Mouse (Mus musculus) left cerebral cortex, adult 11 months (tissue): ENCODE results near the gene Hnf4a.
"Not testable (repeated sequence)": the region's sequence is repeated elsewhere in the genome, so short reads cannot be mapped to it uniquely, and the experiment has no call there.

Experiments used
- DNase-seq: peaks from one replicate; pipeline ENCODE4 v3.0.0; 2022; ENCODE audit warnings: low spot score

Hnf4a gene

DNA sequence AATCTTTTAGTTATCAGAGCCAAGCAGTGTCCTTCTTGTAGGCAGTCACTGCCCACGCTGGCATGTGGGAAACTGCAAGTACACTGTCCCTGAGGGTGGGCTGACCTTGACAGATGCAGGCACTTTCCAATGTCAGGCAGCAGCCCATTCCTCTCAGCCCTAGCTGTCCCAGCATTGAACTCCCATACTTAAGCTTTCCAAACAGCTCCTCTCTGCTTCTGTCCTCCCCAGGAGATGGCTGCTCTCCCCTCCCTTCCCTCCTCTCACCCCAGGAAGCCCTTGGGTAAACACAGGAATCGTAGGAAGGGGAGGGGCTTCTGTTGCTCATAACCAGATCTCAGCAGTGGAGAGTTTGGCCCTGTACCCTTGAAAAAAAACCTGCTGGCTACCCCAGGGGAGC lies 88.5 kb downstream of the Hnf4a start:
- no peak for DNase-seq

DNA sequence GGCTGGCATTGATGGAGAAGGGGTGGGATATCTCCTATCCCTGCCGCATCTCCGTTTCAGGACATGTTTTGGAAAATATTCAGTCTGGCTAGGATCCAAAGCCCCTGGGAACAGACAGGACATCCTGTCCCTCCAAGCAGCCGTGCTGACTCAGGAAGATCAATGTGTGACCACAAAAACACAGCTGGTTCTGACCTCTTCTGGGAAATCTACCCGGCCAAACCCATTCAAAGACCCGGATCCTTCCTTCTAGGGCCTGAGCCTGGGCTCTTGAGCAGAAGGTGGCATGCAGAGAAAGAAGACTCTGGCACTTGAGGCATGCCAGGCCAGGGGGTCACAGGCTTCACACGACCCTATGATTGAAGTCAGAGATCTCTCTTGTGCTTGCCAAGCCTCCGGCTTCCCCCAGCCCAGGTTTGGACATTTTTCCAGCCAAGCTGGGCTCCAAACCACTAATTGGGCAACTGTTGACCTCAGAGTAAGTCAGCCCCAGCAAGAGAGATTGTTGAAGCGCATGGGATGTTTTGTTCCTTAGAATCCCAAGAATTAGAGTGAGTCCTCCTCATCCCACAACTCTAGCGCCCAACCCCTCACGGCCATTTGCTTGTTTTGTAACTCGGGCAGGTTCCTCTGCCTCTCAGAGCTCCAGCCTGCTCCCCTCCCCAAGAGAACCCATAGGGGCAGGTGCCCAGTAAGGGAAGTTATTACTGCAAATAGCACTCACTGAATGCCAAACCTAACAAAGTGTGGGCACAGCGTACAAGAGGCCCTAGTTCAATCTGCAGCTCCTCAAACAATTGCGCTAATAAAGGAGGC lies 89.7 kb downstream of the Hnf4a start:
- no peak for DNase-seq

DNA sequence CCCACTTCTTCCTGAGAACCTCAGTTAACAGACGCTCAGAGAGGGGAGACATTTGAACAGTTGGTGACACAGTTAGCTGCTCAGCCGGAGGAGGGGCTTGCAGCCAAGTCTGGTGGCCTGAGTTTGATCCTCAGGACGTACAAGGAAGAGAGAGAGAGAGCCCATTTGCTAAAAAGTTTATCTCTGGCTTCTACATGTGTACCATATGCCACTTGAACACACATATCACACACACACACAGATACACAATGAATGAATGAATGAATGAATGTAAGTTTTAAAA lies 90.2 kb downstream of the Hnf4a start:
- DNase-seq: no peak

DNA sequence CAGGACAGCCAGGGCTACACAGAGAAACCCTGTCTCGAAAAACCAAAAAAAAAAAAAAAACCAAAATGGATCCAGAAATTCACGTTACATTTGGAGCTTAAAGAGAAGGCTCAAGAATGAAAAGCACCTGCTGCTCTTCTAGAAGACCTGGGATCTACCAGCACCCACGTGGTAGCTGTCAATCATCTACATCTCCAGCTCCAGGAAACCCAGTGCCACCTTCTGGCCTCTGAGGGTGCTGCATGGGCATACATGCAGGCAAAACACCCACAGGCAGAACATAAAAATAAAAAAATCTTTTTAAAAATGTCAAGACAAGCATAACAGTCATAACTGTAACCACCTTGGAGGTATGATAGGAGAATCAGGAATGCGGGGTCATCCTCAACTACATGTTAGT lies 91.1 kb downstream of the Hnf4a start:
- no peak for DNase-seq

DNA sequence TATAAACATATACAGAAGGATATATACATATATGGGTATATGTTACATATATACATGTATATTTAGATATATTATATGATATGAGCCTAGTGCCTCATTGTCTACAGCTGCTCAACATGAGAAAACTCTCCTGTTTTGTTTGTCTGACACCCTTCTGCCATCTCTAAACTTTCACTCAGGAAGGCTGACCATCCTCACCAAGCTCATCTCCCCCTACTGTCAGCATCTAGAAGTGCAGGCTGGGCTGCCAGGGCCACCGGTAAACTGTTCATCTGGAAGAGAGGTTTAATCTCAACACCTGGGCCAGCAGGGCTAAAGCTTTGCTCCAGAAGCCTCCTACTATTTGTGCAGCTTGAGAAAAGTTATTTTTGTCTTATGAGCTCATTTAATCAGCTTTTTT lies 92.6 kb downstream of the Hnf4a start:
- no peak for DNase-seq

DNA sequence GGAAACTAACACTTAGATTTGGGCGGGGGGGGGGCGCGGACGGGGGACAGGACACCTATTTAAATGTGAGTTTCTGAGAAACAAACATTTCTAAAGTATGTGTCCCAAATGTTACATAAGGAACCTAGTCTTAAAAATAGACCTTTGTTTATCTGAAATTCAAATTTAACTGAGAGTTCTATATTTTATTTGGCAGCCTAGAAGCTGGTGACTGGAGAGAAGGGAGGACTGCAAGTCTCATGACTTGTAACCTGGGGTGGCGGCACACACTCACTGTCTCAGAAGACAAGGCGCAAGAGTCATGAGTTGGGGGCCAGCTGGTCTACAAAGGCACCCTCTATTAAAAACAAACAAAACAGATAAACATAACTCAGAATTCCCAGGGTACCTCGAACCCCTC lies 94.5 kb downstream of the Hnf4a start:
- DNase-seq: no peak

DNA sequence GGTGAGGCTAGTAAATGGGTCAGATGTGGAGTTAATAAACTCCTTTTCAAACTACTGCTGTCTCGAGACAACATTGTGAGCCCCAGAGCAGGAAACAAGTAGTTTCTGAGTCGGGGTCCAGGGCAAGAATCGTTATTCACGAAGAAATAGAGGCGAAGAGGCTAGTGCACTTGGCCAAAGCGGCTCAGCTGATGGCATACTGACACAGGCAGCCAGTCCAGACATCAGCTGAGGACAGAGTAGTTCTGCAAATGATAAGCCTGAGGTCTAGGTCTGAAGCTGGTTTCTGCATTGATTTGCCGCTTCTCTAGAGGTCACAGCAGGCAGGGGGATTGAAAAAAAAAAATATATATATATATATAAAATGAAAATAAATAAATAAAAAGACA lies 95.1 kb downstream of the Hnf4a start:
- no peak for DNase-seq

DNA sequence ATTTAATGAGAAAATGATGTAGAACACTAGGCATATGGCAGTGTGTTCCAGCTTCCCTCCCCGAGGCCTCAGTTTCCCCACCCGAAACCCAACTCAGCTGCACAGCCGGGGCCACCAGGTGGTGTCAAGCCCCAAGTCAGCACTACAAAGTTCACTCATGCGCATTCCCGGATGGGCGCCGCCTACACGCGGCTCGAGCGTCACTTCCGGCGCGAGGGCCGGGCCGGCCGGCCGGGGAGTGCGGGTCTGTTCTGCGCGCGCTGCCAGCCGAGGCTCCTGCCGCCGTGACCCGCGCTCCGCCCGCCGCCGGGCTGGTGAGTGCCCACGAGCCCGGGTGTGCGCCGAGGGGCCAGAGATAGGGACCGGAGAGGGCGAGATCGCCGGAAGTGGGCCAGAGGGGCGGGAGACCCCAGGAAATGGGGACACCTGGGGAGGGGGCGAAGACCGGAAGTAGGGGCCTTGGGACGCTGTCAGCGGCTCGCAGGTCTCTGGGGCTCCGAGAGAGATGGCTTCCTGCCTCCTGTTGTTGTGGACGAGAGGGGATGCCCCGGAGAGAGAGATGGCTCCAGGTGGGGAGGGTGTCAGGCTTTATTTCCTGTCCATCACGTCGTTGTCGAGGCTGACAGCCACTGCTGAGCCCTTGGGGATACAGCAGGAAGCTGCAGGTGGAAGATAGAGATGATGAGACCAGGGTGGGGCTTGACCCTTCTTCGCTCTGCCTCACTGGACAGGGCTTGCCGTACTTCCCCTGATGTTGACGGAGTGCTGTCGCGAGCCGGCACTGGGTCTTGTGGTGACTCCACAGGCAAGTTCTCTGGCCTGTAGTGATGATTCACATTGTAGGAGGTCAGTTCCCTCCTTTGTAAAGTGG lies 95.7 kb downstream of the Hnf4a start, which contains the start of gene Ttpal:
Gene Ttpal (plus strand): TSS at position 214 of the 871 bp plus-strand sequence.
- DNase-seq: peak; percentile 80

DNA sequence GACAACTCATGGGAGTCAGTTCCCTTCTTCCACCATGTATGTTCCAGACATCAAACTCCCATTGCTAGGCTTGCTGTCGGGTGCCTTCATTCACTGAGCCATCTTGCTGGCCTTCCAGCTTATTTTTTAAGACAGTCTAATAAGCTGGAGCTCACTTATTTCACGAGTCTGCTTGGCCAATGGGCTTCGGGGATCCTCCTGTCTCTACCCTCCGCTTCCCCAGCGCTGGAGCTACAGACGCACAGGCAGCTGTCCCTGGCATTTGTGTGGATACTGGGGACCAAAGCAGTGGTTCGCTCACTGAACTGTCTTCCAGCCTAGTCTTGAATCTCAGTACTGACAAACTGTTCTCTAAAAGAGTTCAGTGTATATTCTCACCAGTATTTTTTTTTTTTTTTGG lies 99.6 kb downstream of the Hnf4a start:
- no peak for DNase-seq

DNA sequence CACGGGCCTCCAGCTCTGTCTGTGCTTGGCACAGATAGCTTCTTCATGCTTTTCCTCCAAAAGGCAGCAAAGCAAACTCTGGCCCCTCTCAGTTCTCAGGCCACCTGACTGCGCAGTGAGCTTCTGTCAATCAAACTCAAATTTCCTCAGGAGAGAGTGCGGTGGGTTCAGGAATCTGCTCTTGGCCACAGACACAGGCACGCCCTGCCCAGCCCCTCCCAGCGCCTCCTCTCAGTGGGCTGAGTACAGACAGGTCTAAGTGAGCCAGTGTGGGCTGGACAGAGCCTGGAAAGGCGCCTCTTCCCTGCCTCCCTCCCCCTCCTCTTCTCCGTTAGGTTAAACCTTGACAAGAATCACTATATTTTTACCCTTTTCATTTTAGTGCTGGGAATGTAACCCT lies 101.4 kb downstream of the Hnf4a start:
- DNase-seq: no peak

DNA sequence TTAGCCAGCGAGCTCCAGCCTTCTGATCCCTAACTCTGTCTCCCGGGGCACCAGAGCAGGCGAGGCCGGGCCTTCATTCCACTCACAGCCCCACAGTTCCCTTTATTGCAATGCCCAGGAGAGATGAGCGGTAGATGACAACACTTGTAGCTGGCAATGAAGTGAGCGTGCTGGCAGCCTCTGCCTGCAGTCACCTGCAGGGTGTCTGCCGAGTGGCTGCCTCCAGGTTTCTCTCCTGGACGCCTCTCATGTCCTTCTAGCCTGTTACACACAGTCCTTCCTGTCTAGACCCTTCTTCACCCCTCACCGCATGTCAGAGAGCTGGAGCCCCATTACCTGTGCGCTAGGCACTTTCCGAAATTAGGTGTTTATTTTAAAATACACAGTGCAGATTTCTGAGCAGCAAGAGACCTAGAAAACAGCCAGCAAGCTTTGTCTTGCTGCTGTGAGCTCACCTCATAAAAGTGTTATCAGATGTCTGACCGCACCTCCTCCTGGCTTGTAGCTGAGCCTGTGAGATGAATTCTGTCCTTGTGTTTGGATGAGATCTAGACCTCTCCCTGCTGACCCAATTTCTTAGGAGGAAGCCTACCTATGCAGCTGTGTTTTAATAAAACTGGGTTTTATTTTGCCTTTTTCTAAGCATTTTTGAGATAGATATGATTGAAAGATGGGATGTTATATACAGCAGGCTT lies 102.8 kb downstream of the Hnf4a start:
- DNase-seq: no peak

DNA sequence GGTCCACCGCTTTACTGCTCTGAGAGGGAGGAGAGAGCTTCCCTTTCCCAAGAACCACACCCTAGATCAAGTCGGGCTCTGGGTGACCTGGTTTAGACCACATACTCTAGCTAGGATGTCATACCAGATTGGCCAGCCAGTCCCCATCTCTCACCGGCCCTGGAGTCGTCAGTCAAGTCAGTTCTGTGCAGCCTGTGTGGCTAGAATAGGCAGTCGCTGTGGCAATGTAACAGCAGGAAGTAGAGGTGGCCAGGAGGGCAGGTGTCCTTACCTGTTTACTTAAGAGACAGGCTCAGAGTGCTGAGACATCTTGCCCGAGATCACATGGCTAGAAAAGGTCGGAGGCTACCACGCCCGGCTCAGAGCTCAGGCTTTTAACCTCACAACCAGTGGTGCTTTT lies 104.6 kb downstream of the Hnf4a start:
- no peak for DNase-seq

DNA sequence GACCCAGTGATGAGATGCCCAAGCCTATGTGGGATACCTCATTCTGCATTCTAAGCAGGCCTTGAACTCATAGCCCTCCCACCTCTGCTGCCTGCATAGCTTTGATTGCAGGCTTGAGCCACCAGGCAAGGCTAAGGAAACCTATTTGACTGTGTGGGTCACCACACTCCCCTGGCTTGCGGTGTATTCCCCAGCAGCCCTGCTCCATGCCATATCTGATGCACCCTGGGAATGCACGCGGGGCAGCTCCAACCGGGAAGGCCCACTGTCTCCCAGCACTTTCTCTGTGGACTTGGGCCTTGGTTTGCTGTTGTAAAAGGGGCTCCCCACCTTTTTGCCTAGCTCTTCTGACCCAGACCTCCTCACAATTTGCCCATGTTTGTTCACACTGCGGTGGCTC lies 106.6 kb downstream of the Hnf4a start:
- no peak for DNase-seq

DNA sequence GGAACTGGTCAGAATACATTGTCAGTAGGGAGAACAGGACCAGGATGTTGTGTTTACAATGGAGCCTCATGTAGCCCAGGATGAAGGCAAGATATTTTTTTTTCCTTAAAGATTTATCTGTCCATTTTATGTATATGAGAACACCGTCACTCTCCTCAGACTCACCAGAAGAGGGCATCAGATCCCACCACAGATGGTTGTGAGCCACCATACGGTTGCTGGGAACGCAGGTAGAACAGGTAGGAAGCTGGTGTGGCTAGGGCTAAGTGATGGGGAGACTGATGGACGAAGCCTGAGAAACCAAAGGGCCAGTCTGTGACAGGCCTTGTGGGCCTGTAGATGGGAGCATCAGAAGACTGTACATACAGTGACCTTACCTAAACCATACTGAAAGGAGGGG lies 107.4 kb downstream of the Hnf4a start:
- DNase-seq: no peak

DNA sequence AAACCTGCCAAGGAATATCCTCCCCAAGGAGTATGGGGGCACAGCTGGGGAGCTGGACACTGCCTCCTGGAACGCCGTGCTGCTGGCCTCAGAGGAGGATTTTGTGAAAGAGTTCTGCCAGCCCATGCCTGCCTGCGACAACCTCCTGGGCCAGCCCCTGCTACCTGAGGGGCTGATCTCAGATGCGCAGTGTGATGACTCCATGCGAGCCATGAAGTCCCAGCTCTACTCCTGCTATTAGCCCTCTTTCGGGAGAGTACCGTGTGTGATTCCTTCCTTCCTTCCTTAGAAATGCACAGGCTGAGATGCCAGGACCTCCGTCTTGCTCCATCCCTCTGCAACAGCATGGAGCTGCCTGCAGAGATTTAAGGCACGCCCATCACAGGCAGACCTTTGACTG lies 108.8 kb downstream of the Hnf4a start:
- no peak for DNase-seq

DNA sequence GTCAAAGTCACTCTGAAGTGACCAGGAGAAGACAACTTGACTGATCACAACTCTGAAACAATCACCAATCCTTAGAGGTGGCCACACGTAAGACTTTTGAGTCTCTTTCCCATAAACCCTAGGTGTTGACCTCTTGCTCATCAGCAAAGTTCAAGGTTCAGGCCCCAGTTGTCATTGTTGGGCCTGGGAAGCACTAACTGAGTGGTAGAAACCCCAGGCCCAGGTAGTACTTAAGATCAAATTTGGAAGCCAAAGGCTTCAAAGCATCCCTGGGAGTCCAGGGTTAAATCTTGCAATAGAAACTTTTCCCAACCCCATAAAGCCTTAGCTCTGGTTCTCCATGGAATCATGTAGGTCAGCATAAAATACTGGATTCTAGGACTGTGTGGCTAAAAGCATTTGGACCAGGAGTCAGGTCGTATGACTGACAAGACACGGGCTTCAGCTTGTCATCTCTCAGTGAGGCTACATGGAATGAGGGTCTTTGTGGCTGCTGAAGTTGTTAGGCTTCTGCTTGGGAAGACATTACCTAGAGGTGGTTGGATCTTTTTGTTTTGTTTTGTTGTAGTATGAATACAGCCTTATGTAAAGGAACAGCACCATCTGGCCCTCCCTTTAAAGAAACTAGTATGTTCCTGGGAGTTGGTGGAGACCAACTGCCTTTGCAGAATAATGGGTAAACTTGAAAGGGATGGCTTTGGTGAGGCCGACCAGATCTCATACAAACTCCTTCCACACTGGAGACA lies 109.5 kb downstream of the Hnf4a start:
- no peak for DNase-seq

DNA sequence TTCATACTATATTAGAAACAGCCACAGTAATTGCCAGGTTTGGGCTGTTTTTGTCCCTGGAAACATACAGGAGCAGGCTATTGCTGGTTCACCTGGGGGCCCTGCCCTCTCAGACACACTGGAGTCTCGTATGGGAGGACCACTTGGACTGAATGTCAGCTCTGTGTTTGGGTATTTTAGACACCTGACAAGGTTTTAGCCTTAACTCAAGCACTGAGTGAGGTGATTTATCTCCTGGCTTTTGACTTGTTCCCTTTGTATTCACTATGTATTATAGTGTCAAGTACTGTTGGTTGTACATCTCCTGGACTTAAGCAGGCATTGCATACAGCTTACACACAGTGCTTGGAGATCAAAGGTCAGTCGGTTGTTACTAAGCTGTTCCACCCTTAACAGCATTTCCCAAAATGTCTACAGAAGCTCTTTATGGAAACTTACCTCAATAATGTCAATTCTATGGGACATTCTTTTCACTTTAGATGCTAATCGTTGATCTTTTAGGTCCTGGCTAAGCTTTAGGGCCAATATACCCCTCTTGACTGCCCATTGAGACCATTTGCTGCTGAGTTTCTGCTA lies 110.1 kb downstream of the Hnf4a start:
- DNase-seq: no peak

DNA sequence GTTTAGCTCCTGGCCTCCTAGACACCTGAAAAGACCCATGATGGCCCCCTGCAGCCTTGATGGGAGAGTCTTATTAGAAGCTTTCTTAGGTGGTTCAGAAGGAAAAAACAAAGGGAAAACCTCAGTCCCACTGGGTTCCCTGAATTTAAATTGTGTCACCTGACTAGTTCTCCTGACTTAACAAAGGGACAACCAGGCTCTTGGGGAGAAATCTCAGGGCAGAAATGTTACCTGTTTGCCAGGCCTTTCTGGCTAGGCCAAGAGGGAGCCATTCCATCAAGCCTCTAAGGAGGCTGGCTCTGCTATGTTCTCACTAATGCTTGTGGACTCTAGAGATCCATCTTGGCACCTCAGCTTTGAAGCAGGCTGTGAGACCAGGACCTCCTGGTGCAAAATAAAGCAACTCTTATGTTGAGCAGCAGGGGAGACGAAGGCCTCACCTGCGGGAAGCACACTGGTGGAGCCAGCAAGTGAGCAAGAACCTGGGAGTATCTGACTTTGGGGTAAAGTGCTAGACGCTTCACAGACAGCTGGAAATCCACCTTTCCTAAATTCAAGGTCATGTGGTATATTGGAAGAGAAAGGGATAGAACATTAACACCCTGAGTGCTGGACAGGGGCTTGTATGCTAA lies 110.7 kb downstream of the Hnf4a start:
- DNase-seq: no peak

DNA sequence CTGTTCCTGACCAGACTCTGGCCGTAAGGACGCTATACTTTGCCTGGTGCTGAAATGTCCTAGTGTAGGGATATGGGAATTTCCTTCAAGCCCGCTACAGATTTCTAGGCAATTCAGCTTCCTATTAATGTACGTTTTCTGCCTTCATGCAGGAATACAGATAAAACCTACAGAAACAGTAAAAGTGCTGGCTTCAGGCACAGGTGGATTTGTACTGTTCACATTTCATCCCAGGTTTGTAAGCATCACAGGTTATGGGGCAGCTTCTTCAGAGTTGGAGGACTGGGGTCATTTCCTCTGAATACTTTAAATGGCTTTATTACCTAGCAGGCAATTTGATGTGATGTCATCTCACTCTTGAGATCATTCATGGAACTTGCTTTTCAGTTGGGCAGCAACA lies 111.3 kb downstream of the Hnf4a start:
- no peak for DNase-seq

DNA sequence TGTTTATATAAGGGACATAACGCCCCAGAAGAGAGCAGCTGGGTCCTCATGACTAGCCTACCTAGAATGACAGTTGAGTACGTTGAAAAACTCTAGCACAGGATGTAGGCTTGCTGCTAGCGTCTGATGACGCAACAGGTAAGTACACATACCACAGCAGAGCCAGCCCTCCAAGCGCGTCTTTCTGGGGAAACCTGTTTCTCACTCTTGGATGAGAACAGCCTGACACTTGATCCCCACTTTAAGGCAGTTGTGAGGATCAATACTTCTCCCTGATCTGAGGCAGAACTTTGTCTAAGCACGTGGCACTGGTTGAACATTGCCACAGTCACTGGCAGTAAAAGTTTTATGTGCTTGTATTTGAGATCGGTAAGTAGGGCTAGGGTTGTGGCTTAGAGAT lies 113.8 kb downstream of the Hnf4a start:
- DNase-seq: no peak

DNA sequence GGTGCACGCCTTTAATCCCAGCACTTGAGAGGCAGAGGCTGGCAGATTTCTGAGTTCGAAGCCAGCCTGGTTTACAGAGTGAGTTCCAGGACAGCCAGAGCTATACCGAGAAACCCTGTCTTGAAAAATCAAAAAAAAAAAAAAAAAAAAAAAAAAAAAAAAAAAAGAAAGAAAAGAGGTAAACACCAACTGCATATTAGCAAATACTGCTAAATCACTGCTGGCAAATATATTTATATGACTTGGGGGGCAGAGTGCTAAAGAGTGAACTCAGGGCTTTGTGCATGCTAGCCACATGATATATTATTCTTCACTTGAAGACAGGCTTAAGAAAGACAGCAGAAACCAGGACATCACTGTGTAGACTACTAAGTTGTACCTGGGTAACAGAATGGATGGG lies 114.8 kb downstream of the Hnf4a start:
- not testable (repeated sequence) for DNase-seq
